Mouse (Mus musculus) lung, postnatal 0 days (tissue): ENCODE measurements at regions not wholly inside any gene's neighbourhood (a gene's known extent, or its start where the extent isn't known, plus 50 kb on each side); places are given as distances from the start of the nearest gene placed in this dataset.

Source experiments
- CTCF ChIP-seq: IDR thresholded peaks from 2 replicates; pipeline ENCODE4 v1.5.1; 2016; ENCODE audit warnings: antibody characterized with exemption, mild to moderate bottlenecking
- EP300 ChIP-seq: IDR thresholded peaks from 2 replicates; pipeline ENCODE4 v1.6.1; 2016; ENCODE audit warnings: antibody characterized with exemption, mild to moderate bottlenecking, control low read depth

- no peak for TF ChIP-seq CTCF
- TF ChIP-seq EP300: peak; percentile 35; the same call in 1 of the 2 replicates
Observed at GRCm38 (mm10) chr9:95316726-95317125, 89.8 kb downstream of the Chst2 start.
